Mouse (Mus musculus): ENCODE results near the gene Zfp970.
"Not testable (repeated sequence)": the region's sequence is repeated elsewhere in the genome, so short reads cannot be mapped to it uniquely, and the experiment has no call there.

Zfp970 gene

DNA sequence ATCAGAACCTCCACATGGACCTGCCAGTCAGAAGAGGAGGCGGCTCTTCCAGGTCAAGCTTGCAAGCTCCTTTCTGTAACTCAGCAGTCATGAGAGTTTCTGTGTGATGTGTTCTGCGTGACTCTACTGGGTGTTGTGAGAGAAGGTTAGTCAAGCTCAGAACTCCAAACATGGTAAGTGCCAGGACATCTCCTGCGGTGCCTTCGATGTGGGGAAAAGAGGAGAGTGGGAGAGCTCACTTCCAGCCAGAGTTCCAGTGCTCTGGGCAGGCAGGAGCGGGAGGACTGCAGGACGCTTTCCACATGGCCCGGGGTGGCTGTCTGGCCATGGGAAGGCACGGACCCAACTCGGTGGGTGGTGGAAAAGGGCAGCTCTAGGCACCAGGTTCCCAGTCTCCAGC is at the start of gene Zfp970:
Gene Zfp970, plus strand, starts transcription at position 58 of the 400 bp plus-strand sequence.
- peak; percentile 4 for DNase-seq (ENCODE audit: low spot score)

DNA sequence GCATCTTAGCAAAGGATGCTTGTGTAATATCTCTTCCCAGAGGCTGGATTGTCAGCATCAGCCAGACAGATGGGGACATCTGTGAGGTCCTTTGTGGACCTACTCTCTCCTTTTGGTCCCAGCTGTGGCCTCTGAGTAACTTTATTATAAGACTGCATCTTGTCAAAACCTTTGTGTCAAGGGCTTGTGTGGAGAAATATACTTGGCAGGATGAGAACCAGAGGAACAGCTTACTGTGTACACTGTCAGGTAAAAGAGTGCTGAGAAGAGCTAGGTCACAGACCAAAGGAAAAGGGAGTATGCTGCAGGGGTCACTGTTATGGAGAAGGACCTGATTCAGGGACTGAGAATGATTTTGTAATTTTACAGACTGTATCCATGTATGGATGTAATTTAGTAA is 3.7 kb downstream of the Zfp970 start:
- DNase-seq (ENCODE audit: low spot score), result not testable (repeated sequence)

DNA sequence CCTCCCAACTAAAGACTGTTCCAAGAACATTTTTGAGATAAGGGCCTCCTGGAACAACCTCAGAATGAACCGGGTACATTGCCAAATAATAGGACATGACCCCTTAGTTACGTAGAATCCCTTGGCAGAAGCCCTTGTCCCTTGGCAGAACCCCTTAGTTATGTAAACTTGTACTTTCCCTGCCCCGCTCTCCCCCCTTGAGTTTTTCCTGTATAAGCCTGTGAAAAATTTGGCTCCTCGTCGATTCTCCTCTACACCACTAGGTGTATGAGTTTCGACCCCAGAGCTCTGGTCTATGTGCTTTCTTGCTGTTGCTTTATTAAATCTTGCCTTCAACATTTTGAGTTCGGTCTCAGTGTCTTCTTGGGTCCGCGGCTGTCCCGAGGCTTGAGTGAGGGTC is 7.7 kb downstream of the Zfp970 start:
- DNase-seq (ENCODE audit: low spot score), result not testable (repeated sequence)

DNA sequence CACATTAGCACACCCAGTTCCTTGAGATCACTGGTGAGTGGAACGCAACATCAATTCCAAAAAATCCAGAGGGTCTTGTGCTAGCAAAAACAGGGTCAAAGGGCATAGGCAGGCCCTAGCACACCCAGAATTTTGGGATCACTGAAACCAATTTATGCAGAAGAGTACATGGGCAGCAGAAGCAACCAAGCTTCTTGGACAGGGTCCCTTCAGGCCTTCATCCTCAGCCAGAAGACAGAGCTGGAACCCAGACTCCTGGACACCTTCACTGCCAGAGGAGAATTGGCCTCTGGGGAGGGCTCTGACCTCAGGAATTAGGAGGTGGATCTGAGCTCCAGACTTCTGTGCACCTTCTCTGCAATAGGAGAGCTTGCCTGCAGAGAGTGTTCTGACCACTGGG is 17.4 kb downstream of the Zfp970 start:
- DNase-seq (ENCODE audit: low spot score), result not testable (repeated sequence)

DNA sequence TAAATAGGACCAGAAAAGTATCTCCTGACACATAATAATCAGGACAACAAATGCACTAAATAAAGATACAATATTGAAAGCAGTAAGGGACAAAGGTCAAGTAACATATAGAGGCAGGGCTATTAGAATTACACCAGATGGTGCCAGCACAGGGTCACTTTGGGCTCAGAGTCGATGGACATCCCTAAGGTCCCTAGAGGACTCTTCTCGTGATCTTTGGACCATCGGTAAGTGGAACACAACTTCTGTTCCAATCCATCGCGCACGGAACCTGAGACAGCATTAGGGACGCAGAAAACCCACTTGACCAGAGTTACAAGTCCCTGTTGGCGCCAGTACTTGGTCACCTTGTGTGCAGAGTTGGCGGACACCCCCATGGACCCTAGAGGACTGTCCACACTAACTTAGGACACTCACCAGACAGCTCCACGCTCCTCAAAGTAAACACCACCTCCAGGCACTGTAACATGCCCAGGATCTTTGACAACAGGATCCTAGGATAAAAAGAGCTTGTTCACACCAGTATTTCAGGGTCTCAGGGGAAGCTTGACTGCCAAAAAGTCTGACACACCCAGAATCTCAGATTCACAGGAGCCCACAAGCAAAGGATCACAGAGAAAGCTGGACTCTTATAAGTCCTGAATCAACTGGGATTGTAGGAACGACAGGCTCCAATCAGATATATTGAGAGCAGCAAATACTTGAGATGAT is 18.9 kb downstream of the Zfp970 start:
- DNase-seq (ENCODE audit: low spot score), result not testable (repeated sequence)

DNA sequence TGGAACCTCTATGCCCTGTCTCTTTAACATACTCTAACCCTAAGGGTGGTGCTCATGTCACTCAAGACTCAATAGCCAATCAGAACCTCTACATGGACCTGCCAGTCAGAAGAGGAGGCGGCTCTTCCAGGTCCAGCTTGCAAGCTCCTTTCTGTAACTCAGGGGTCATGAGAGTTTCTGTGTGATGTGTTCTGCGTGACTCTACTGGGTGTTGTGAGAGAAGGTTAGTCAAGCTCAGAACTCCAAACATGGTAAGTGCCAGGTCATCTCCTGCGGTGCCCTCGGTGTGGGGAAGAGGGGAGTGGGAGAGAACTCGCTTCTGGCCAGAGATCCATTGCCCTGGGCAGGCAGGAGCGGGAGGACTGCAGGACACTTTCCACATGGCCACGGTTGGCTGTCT is 33.5 kb downstream of the Zfp970 start, which contains the start of gene Gm14403:
Gene Gm14403, plus strand, starts transcription at position 149 of the 400 bp plus-strand sequence.
- DNase-seq (ENCODE audit: low spot score), result peak; percentile 21

DNA sequence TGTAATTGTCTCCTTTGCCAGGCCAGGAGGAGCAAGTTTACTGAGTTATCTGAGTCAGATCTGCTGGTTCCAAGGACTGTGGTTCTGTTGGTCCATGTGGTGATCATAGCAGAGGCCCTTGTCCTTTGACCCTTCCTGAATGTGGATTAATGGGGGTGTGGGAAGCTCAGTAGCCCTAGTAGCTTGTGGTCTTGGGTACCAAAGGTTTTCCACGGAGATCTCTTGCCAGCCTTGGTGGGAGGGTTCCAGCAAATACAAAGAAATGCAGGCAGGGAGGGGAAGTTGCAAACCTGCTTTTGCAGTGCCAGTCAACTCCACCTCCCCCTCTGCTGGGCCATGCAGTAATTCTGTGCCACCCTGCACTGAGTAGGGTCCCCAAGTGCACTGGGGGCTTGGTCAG is 34.6 kb downstream of the Zfp970 start:
- DNase-seq (ENCODE audit: low spot score), result not testable (repeated sequence)

DNA sequence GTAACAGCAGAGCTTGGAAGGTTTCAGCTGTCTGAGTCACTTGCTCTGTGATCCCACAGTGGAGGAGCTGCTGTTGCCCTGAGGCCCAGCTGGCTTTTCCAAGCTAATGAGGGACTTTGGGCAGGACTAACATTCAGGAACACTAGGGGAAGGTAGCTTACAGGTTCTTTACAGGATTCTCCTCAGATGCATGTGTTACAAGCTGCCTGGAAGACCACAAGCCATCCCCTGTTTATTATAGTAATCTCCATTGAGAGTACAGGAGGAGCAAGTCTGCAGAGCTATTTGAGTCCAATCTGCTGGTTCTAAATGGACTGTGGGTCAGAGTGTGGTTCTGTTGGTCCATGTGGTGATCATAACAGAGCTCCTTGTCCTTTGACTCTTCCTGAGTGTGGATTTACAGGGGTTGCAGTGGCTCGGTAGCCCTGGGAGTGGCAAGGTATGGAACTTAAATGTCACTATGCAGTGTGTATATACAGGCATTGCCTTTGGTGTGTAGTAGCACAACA is 40.7 kb downstream of the Zfp970 start:
- DNase-seq (ENCODE audit: low spot score), result not testable (repeated sequence)

DNA sequence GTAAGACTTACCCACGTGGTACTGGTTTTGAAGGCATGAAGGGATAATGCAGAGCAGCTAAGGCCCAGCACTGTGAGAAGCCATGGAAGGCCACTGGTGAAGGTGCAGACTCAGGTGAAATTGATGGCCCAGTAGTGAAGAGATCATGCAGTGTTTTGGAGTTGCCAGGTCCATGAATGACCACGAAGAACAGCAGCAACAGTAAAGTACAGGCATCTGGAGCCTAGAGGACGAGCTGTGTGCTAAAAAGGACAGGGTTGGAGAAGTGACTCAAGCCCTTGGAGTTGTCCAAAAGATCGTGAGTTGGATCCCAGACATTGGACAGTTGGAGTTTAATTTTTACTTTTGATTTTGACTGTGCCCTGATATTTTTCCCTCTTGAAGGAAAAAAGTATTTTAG is 46.8 kb downstream of the Zfp970 start:
- DNase-seq (ENCODE audit: low spot score), result not testable (repeated sequence)

DNA sequence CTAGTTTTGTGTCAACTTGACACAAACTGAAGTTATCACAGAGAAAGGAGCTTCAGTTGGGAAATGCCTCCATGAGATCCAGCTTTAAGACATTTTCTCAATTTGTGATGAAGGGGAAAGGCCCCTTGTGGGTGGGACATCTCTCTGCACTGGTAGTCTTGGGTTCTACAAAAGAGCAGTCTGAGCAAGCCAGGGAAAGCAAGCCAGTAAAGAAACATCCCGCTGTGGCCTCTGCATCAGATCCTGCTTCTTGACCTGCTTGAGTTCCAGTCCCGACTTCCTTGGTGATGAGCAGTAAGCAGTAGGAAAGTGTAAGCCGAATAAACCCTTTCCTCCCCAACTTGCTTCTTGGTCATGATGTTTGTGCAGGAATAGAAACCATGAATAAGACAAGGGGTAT is 47.4 kb downstream of the Zfp970 start:
- not testable (repeated sequence) for DNase-seq (ENCODE audit: low spot score)

DNA sequence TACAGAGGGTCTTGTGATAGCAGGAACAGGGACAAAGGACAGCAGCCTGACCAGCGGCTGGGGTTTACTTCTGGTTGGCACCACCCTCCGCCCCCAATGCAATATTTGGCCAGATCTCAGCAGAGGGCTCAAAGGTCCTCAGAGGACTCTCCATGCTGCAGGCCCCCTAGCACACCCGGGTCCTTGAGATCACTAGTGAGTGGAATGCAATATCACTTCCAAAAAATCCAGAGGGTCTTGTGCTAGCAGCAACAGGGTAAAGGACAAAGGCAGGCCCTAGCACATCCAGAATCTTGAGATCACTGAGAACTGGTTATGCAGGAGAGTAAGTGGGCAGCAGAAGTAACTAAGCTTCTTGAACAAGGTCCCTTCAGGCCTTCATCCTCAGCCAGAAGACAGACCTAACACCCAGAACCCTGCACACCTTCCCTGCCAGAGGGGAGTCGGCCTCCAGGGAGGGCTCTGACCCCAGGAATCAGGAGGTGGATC is 49.5 kb downstream of the Zfp970 start:
- DNase-seq (ENCODE audit: low spot score), result not testable (repeated sequence)

DNA sequence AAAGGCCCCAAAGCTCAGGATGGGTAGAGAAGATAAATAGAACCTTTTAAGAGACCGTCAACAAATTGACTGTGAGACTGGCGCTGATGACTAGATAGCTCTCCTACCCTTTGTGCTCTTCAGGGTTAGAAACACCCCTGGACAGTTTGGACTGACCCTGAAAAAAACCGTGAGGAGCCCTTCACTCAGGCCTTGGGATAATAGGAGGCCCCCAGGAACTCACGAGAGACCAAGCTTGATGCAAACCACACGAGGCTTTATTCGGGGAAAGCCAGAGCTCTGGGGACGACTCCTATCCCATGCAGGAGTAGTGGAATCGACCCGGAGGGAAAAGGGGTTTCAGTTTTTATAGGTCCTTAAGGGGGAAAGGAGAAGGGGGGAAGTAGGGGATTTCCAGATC is 53.2 kb downstream of the Zfp970 start:
- DNase-seq (ENCODE audit: low spot score), result not testable (repeated sequence)

DNA sequence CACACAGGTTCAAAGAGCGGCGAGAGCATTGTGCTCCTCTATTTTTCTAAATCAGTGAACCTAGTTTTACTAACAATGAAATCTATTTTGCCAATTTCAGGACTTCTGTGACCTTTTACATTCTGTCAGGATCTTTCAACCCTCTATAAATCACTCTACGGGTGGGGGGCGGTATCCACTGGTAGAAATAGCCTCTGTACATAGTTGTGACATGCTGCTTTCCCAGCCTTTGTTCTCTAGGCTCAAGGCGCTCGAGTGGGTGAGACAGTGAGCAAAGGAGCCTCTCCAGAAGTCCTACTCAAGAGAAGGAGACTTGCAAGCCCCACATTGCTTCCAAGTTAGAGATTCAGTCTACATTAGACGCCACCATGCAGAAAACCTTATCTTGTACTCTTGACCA is 53.8 kb downstream of the Zfp970 start:
- DNase-seq (ENCODE audit: low spot score), result not testable (repeated sequence)

DNA sequence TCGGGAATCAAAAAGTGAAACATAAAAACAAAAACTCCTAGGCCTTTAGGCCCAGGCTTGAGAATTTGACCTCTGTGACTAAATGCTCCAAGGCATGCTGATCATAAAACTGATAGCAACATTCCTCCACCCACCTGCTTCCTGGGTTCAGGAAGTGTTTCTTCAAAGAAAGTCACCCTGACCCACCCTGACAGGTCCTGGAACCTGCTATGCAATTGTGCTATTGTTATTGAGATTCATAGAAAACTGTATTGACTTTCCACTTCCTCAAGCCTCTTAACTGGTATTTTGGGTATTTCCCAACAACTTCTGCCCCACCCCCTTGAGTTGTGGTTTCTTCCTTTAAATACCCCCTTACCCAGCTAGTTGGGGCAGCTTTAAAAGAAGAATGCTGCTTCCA is 54.4 kb downstream of the Zfp970 start:
- DNase-seq (ENCODE audit: low spot score), result not testable (repeated sequence)

DNA sequence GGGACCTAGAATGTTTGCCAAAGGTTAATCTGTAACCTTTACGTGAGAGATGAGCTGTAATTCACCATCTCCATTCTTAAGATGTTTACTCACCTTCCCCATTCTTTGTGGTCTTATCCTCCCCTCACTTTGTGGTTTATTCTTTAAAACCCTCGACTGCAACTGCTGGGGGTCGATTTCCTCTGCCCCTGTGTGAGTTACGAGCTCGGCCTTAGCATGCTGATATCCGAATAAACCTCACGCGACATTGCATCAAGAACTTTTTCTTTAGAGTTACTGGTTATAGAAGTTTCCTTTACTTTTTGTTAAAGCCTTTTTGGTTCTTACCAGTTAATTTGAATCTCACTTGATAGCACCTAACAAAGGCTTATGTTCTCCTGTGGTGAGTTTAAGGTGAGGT is 55.5 kb downstream of the Zfp970 start:
- DNase-seq (ENCODE audit: low spot score), result no peak

DNA sequence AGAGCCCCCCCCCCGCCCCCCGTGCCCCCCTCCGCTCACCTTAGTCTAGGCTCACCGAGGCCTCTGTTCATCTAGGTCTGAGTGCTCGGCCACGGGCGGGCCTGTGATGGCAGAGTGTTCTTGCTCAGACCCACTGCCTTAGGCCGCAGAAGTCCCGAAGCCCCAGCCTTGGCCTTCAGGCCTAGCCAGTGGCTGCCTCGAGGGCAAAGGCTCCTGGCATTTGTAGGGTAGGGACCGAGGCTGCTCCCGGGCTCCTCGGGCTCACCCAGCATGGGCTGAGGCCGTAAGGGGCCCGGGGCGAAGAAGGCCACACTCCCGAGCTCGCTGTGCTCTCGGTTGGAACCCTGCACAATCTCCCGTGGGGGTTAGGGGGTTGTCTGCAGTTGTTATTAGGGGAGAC is 58.5 kb downstream of the Zfp970 start:
- DNase-seq (ENCODE audit: low spot score), result no peak

DNA sequence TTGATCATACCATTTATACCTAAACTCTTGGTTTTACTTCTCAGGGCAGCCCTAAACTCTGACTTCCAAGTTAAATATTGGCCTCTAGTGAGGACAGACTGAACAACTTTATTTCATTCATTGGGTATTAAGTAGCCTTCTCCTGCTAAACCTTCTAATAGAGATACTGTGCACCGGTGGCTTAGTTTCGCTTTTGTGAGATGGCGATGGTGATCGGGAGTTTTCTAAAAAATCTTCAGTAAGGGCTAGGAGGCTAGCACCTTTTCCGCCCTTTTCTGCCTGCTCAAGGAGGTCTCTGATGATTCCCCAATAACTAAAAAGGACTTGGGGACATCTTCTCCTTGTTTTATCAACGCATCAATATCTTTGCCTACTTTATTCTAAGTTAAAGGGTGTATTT is 59.1 kb downstream of the Zfp970 start:
- DNase-seq (ENCODE audit: low spot score), result not testable (repeated sequence)

DNA sequence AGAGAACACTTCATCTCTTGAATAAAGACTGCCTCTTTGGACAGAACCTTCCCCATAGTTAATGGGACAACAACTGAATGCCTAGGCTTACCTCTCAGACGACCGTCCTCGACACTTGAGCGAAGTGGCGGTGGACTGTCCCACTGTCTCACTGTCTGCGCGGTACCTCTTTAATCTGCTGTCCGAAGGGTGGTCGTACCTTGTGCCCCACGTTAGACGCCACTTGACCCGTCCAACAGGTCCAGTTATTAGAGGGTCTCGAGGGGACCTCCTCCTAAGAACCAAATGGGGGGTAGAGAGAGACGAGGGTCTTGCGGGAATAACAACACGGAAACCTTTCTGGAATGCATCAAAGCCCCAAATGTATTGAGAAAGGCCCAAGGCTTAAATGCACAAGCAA is 59.6 kb downstream of the Zfp970 start:
- DNase-seq (ENCODE audit: low spot score), result not testable (repeated sequence)
